Mouse (Mus musculus): ENCODE data around the gene Zfp791. TPM values are rescaled to one million over a fixed set of nuclear protein-coding genes. Genes with fewer than 3 reads are reported as not detected.
"Not testable (repeated sequence)": the region's sequence is repeated elsewhere in the genome, so short reads cannot be mapped to it uniquely, and the experiment has no call there.

Gene Zfp791
- total RNA-seq, 2 experiments from 2014 or later = 5.6 to 5.8 TPM

DNA sequence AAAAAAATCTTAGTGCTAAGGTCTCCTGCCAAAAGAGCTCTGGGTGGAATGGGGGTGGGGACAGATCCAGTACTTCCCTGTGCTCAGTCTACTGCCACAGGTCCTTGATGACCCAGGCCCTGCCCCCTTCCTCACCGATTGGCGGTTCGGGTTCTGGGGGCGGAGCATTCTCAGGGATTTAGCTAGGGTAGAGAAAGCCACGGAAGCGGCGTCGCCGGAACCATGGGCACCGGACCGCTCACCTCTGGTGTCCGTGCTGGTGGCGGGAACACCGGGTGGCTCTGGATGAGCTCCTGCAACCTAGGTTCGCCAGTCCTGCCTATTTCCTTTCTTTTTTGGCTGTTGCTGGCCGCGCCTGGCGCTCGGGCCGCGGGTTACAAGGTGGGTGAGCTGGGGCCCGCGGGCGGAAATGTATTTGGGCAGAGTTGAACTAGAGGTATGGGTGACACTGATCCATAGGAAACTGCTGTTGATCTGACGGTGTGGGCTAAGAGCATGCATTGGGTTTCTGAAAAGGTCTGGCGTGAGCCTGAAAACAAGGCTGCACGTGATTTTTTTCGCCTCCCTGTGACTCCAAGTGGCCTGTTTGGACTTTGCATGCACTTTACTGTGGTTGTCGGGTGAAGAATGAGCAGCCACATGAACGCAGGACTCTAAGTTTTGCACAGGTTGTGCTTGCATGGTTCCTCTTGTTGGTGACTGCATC is 39.6 kb downstream of the Zfp791 start, which contains the start of gene Man2b1:
Gene Man2b1 (plus strand): TSS at position 163 of the 706 bp plus-strand sequence.
- peak; percentile 75 to 92 for DNase-seq (ENCODE audit: low spot score in 2 of 2)

- DNase-seq (ENCODE audit: low spot score in 2 of 2) = not testable (repeated sequence)
Observed at GRCm38 (mm10) chr8:85082169-85082568, 40.7 kb downstream of the Zfp791 start.

- DNase-seq (ENCODE audit: low spot score in 2 of 2) = no peak
Observed at GRCm38 (mm10) chr8:85081216-85081555, 41.7 kb downstream of the Zfp791 start, which contains the start of gene Wdr83. Gene Wdr83, minus strand, starts transcription at chr8:85081306.

DNA sequence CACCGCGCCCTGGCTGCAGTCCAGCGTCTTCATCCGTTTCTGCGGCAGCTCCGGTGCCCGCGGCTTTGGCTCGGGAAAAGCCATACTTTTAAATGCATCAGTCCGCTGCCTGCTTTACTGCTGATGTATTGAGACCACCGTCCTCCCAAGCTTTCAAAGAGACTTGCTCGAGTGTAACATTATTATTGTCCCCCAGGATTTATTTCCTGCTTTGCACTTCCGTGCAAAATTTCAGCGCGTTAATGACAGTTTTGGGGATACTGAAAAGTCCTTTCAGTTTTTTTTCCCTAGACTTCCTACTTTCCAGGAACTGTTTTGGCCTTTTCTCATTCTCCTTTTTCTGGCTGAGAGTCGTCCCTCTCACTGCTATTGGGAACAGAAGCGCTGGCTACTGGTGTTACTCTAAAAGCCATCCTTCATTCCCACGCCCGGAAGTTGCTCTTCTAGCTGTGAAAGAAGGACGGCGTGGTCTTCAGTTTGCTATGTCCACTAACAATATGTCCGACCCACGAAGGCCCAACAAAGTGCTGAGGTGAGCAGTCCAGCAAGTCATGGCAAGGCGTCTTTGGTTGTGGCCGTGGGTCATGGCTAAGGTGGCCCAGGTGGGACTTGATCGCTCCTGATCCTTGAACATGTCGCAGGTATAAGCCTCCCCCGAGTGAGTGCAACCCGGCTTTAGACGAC is 42.2 kb downstream of the Zfp791 start, which contains the start of gene Wdr83os:
Gene Wdr83os (plus strand): TSS at position 209 of the 684 bp plus-strand sequence.
- peak; percentile 68 to 72 for DNase-seq (ENCODE audit: low spot score in 2 of 2)

GRCm38 (mm10) chr8:85080214-85080531 is 42.7 kb downstream of the Zfp791 start:
- DNase-seq (ENCODE audit: low spot score in 2 of 2) = no peak

- DNase-seq (ENCODE audit: low spot score in 2 of 2) = peak; percentile 76 to 87
Observed at GRCm38 (mm10) chr8:85076993-85077392, 45.9 kb downstream of the Zfp791 start.

GRCm38 (mm10) chr8:85076001-85076400 is 46.9 kb downstream of the Zfp791 start:
- no peak for DNase-seq (ENCODE audit: low spot score in 2 of 2)

- DNase-seq (ENCODE audit: low spot score in 2 of 2) = no peak
Observed at GRCm38 (mm10) chr8:85074617-85075016, 48.3 kb downstream of the Zfp791 start.

- DNase-seq (ENCODE audit: low spot score in 2 of 2) = no peak
Observed at GRCm38 (mm10) chr8:85074167-85074566, 48.7 kb downstream of the Zfp791 start.

DNA sequence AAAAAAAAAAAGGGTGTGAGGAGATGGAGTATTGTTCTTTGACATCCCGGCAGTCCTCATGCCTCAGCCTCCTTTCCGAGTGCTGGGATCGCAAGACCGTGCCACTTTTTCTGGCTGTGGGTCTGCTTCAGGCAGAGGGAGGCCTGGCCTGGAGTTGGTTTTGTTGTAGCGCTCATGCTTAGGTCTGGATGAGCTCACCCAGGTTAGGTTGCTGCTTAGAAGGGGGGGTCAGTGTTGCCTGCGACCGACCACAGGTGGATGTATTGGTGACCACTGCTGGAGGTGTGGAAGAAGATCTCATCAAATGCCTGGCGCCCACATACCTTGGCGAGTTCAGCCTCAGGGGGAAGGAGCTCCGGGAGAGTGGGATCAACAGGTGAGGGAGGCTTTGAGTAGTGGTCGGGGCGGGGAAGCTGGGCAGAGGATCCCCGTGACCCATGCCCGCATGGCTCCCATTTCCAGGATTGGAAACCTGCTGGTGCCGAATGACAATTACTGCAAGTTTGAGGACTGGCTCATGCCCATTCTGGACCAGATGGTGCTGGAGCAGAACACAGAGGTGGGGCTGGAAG is 49.8 kb downstream of the Zfp791 start:
- DNase-seq (ENCODE audit: low spot score in 2 of 2) = no peak

DNA sequence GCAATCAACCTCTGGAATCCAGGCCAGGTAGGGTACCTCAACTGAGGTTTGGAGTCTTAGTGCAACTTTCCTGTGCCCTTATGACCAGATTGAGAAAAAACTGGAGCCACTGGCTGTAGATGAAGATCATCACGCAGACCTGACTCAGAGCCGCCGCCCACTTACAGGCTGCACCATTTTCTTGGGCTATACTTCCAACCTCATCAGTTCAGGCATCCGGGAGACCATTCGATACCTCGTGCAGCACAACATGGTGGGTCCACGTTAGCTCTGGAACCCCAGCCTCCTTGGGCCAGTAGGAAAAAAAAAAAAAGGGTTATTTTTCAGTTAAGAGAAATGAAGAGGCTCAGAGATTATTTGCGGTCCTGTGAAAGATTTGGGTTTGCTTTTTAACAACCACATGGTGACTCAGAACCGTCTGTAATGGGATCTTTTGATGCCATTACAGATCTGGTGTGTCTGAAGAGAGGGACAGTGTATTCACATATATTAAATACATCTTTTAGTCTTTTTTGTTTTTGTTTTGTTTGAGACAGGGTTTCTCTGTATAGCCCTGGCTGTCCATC is 50.4 kb downstream of the Zfp791 start:
- DNase-seq (ENCODE audit: low spot score in 2 of 2) = no peak

DNA sequence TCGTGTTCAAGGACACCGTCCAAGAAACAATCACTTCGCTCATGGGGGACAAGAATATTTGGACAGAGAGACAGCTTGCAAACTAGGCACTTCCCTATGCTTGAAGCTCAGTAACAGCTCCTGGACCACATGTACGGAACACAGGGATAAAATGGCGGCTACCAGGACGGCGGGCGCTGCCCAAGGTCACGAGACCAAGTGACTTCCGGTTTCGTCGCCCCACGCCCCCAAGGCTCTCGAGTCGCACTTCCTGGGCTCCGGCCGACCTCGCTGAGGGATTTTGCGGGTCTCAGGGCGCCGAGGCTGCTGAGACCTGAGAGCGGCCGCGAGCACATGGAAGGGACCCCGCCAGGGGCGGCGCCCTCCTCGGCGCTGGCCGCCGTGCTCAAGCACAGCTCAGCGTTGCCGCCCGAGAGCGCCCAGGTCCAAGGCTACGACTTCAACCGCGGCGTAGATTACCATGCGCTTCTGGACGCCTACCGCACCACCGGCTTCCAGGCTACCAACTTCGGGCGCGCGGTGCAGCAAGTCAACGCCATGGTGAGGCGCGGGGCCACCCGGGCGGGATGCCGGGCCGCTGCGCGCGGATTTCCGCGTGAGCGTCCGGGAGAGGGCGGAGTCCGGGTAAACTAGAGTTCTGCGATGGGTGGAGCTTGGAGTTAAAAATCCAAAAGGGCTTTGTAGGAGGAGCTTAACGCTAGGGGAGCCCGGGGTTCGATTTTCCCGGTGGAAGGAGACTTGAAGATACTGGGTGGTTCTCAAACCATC is 51.2 kb downstream of the Zfp791 start, which contains the start of gene Dhps:
Gene Dhps (plus strand): TSS at position 244 of the 768 bp plus-strand sequence.
- DNase-seq (ENCODE audit: low spot score in 2 of 2) = peak; percentile 88 to 94

DNA sequence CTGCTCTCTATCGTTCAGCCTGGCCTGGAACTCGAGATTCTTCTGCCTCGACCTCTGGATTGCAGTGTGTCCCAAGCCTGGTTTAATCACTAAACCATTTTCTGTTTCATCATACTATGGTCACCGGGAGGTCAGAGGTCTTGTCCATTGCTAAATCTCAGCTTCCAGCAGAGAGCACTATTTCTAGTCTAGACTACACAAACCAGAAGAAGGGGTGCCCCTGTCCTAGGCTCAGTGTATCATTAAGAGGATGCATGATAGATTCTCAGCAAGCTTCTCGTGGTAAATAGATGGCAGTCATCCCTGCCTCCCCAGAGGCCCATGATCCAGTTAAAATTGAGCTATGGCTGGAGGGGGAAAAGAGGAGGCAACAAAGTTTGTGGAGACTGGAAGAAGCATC is 51.9 kb downstream of the Zfp791 start:
- no peak for DNase-seq (ENCODE audit: low spot score in 2 of 2)

DNA sequence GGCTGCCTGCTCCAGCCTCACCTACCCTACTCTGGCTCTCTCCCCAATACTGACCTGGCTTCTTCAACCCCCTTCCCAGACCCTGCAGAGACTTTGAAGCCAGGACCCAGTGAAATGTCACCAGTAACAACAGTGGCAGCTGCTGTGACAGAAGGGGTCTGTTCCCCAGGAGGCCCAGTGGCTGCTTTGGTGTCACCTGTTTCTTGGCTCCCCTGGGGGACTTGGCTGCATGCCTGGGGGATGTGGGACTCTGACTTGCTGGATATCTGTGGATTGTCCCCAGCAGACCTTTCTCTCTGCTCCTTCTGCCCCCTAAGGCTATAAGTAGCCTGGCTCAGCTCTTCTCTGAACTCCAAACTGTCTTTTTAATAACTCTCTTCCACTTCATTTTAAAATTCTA is 54.9 kb downstream of the Zfp791 start, which contains the start of gene Gm5741:
Gene Gm5741 (minus strand): TSS at position 1 of the 400 bp plus-strand sequence.
- no peak for DNase-seq (ENCODE audit: low spot score in 2 of 2)

GRCm38 (mm10) chr8:85067155-85067554 is 55.7 kb downstream of the Zfp791 start:
- DNase-seq (ENCODE audit: low spot score in 2 of 2) = no peak

- DNase-seq (ENCODE audit: low spot score in 2 of 2) = no peak
Observed at GRCm38 (mm10) chr8:85065213-85065612, 57.7 kb downstream of the Zfp791 start.

- no peak for DNase-seq (ENCODE audit: low spot score in 2 of 2)
Observed at GRCm38 (mm10) chr8:85062603-85063002, 60.3 kb downstream of the Zfp791 start.

DNA sequence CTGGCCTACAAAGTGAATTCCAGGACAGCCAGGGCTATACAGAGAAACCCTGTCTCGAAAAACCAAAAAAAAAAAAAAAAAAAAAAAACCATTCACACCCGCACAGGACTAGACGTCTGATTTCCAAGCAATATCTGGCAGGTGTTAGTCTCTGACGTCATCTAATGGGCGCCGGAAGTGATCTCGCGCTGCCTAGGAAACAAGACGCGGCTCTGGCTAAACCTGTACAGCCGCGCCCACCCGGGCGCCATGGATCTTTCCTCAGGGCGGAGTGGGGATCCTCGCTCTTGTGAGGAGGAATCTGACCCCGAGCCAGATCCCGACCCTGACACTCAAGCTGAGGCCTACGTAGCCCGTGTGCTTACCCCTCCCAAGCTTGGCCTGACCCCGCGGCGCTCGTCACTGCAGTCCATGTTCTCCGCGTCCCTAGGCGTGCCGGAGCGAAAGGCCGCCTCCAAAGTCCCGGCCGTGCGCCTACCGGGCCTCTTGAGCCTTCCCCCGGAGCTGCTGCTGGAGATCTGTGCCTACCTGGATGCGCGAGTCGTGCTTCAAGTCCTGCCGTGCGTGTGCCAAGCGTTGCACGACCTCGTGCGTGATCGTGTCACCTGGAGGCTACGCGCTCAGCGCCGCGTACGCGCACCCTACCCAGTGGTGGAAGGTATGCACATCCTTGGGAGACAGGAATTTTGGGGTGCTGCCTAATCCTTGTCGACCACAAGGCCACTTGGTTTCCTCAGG is 62.8 kb downstream of the Zfp791 start, which contains the start of gene Fbxw9:
Gene Fbxw9 (plus strand): TSS at position 177 of the 738 bp plus-strand sequence.
- DNase-seq (ENCODE audit: low spot score in 2 of 2) = peak; percentile 85 to 95

Measured in layer of hippocampus, postnatal 14 days (tissue).